In the genomic region with DNA sequence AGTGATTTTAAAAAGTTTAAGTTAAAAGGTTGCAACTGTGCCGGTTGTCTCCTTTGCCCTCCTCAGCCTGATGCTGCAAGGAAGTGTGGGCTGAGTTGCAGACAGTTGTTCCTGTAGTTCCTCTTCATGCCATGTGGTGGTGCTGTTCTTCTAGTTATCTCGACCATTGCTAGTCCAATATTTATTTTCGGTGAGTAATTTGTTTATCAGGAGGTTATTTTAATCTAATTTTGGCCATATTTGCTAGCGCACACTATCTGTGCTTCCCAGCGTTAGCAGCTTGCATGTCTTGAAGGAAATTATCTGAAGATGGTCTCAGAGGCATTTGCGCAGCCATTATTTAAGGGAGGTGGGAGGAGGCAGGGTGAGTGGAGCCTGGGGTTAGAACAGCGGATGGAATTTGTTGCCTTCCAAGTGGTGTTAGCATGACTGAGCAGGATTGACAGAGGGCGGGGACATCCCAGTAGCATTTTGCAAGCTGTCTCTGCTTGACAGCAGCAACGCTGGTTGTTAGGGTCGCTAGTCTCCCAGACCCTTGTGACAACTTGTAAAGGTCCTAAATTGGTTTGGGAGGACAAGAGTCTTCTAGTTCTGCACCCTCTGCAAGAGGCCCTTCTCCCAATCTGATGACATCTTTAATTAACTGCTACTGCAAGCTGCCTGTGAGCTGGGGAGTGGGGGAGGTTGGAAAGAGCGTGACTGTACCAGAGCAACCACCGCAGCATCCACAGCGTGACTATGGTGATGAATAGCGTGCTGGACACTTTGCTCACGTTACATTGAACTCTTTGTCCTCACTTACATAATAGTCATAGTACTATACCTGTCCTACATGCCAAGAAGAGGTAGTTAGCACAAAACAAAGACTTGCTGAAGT, we compare ENCODE assay signal across 8 mouse cellular contexts.
DNase-seq lines count a peak whose midpoint lies in the region; ATAC-seq and TF ChIP-seq lines count a peak whose summit lies in the region.

No protein-coding gene starts in this region.

- DNase-seq in ES-CJ7 (ENCODE audit: low read depth, low spot score), result peak; percentile 39
- peak; percentile 73 for DNase-seq in heart, postnatal 4 days
- peak; percentile 68 to 92 for DNase-seq in layer of hippocampus, adult 18-20 months (ENCODE audit: low spot score in 2 of 2)
- DNase-seq in liver, postnatal 0 days, result peak; percentile 53
- peak; percentile 43 for DNase-seq in thymus, postnatal 25 days

- peak overlapping the region; percentile 49 for H3K4me2 ChIP-seq in forebrain, embryonic 15.5 days (replicated peaks)
- H3K4me2 ChIP-seq in liver, postnatal 0 days (ENCODE audit: low read depth, low read length), result peak overlapping the region; percentile 49
- H3K4me2 ChIP-seq in neural tube, embryonic 15.5 days, result peak overlapping the region; percentile 70

- TF ChIP-seq EP300 in liver, postnatal 0 days (IDR thresholded peaks at IDR 0.05; ENCODE audit: low read depth), result no peak

- H3K4me3 ChIP-seq in forebrain, embryonic 15.5 days, result peak overlapping the region; percentile 37
- H3K4me3 ChIP-seq in liver, postnatal 0 days (ENCODE audit: low read depth, low read length), result no peak overlapping the region
- peak overlapping the region; percentile 39 for H3K4me3 ChIP-seq in neural tube, embryonic 15.5 days (replicated peaks)

- H3K4me1 ChIP-seq in forebrain, embryonic 15.5 days, result peaks cover 30% of the 10 kb centered on the region
- H3K4me1 ChIP-seq in liver, postnatal 0 days (ENCODE audit: insufficient read depth), result no peaks in the 10 kb centered on the region
- peaks cover 19% of the 10 kb centered on the region for H3K4me1 ChIP-seq in neural tube, embryonic 15.5 days

- peak; percentile 80 for TF ChIP-seq CTCF in liver, postnatal 0 days (IDR thresholded peaks at IDR 0.05; ENCODE audit: low read depth)

- peak overlapping the region; percentile 83 for H3K27ac ChIP-seq in forebrain, embryonic 15.5 days (replicated peaks)
- H3K27ac ChIP-seq in liver, postnatal 0 days (ENCODE audit: low read depth), result no peak overlapping the region
- peak overlapping the region; percentile 82 for H3K27ac ChIP-seq in neural tube, embryonic 15.5 days (replicated peaks)

- no peaks in the 10 kb centered on the region for H3K36me3 ChIP-seq in forebrain, embryonic 15.5 days
- no peaks in the 10 kb centered on the region for H3K36me3 ChIP-seq in liver, postnatal 0 days (replicated peaks; ENCODE audit: insufficient read depth, low read length)
- no peaks in the 10 kb centered on the region for H3K36me3 ChIP-seq in neural tube, embryonic 15.5 days

- no peaks in the 10 kb centered on the region for H3K27me3 ChIP-seq in forebrain, embryonic 15.5 days
- H3K27me3 ChIP-seq in liver, postnatal 0 days (ENCODE audit: insufficient read depth, low read length), result no peaks in the 10 kb centered on the region
- H3K27me3 ChIP-seq in neural tube, embryonic 15.5 days (replicated peaks), result no peaks in the 10 kb centered on the region

- H3K9ac ChIP-seq in forebrain, embryonic 15.5 days (replicated peaks), result 0 out of 2 replicates have a peak overlapping the region, but pooled peaks have one; percentile 34
- no peak overlapping the region for H3K9ac ChIP-seq in liver, postnatal 0 days (replicated peaks)
- H3K9ac ChIP-seq in neural tube, embryonic 15.5 days (replicated peaks), result peak overlapping the region; percentile 49

- H3K9me3 ChIP-seq in forebrain, embryonic 15.5 days, result no peaks in the 10 kb centered on the region
- no peaks in the 10 kb centered on the region for H3K9me3 ChIP-seq in liver, postnatal 0 days (ENCODE audit: low read length)
- no peaks in the 10 kb centered on the region for H3K9me3 ChIP-seq in neural tube, embryonic 15.5 days (replicated peaks)

- WGBS in forebrain, embryonic 15.5 days, result 2% methylated on average over 15 of the region's 15 CpGs
- WGBS in liver, postnatal 0 days (ENCODE audit: insufficient replicate concordance), result 24% methylated on average over 15 of the region's 15 CpGs
- 4% methylated on average over 15 of the region's 15 CpGs for WGBS in neural tube, embryonic 15.5 days

- 0 out of 2 replicates have a peak, but pooled peaks have one; percentile 42 for ATAC-seq in cerebellum, adult (ENCODE audit: insufficient number of reproducible peaks, low FRiP score, low TSS enrichment)
- peak; percentile 92 for ATAC-seq in forebrain, embryonic 15.5 days (replicated peaks)
- peak; percentile 43; the same call in 1 of the 2 replicates for ATAC-seq in liver, postnatal 0 days
- ATAC-seq in neural tube, embryonic 15.5 days (ENCODE audit: low FRiP score), result peak; percentile 91

Comparison
In these comparisons a context has a peak if more than half of its experiments do, and no peak if none do; other contexts are left out.
1. ATAC-seq: peak in every context shown above with its lines; median percentile 92 in forebrain, embryonic 15.5 days; 91 in neural tube, embryonic 15.5 days; 43 in liver, postnatal 0 days; 42 in cerebellum, adult.